Comparison of ENCODE assay signal across 32 mouse cellular contexts in genomic region chr9:117318461-117318860, GRCm38 (mm10).
DNase-seq lines count a peak whose midpoint lies in the region; ATAC-seq and TF ChIP-seq lines count a peak whose summit lies in the region.
"Had no signal": no experiment of that assay in that cellular context is flagged by ENCODE, and none has a peak within 500 bp of the region (broad histone marks: within the 10 kb centered on the region; RNA-seq: fewer than 3 reads in every experiment).

No protein-coding gene starts in this region.

- no peaks in the 10 kb centered on the region for H3K36me3 ChIP-seq in embryonic facial prominence, embryonic 11.5 days (replicated peaks; ENCODE audit: control insufficient read depth, insufficient read depth, low read depth, low read length)
- no peaks in the 10 kb centered on the region for H3K36me3 ChIP-seq in embryonic facial prominence, embryonic 10.5 days (replicated peaks)
- H3K36me3 ChIP-seq in kidney, postnatal 0 days (ENCODE audit: insufficient read depth, low read length), result no peaks in the 10 kb centered on the region
- no peaks in the 10 kb centered on the region for H3K36me3 ChIP-seq in kidney, embryonic 16.5 days (ENCODE audit: insufficient read depth, low read length)
- no peaks in the 10 kb centered on the region for H3K36me3 ChIP-seq in limb, embryonic 12.5 days
- H3K36me3 ChIP-seq in midbrain, embryonic 13.5 days, result no peaks in the 10 kb centered on the region
- H3K36me3 ChIP-seq: embryonic facial prominence, embryonic 13.5 days; forebrain, embryonic 10.5 days; forebrain, embryonic 15.5 days; heart, embryonic 12.5 days; kidney, embryonic 15.5 days; liver, embryonic 12.5 days; midbrain, embryonic 15.5 days; neural tube, embryonic 15.5 days; stomach, embryonic 15.5 days had no signal

- H3K4me2 ChIP-seq in embryonic facial prominence, embryonic 11.5 days (ENCODE audit: low read depth, low read length), result no peak overlapping the region
- no peak overlapping the region for H3K4me2 ChIP-seq in kidney, postnatal 0 days (ENCODE audit: low read length)
- no peak overlapping the region for H3K4me2 ChIP-seq in kidney, embryonic 16.5 days (replicated peaks; ENCODE audit: low read depth, low read length)
- H3K4me2 ChIP-seq in limb, embryonic 12.5 days, result peak overlapping the region; percentile 9
- H3K4me2 ChIP-seq in midbrain, embryonic 13.5 days (replicated peaks), result no peak overlapping the region
- H3K4me2 ChIP-seq: embryonic facial prominence, embryonic 13.5 days; forebrain, embryonic 15.5 days; heart, embryonic 12.5 days; hindbrain, embryonic 14.5 days; kidney, embryonic 15.5 days; liver, embryonic 12.5 days; midbrain, embryonic 15.5 days; neural tube, embryonic 15.5 days; stomach, embryonic 15.5 days had no signal

- H3K4me3 ChIP-seq in embryonic facial prominence, embryonic 11.5 days (ENCODE audit: low read depth, low read length), result no peak overlapping the region
- no peak overlapping the region for H3K4me3 ChIP-seq in embryonic facial prominence, embryonic 10.5 days
- H3K4me3 ChIP-seq in kidney, postnatal 0 days (replicated peaks; ENCODE audit: low read depth, low read length), result no peak overlapping the region
- no peak overlapping the region for H3K4me3 ChIP-seq in kidney, embryonic 16.5 days (ENCODE audit: low read length)
- H3K4me3 ChIP-seq in limb, embryonic 12.5 days (replicated peaks), result no peak overlapping the region
- H3K4me3 ChIP-seq in midbrain, embryonic 13.5 days (replicated peaks), result no peak overlapping the region
- H3K4me3 ChIP-seq: embryonic facial prominence, embryonic 13.5 days; forebrain, embryonic 10.5 days; forebrain, embryonic 15.5 days; heart, embryonic 12.5 days; kidney, embryonic 15.5 days; liver, embryonic 12.5 days; midbrain, embryonic 15.5 days; neural tube, embryonic 15.5 days; stomach, embryonic 15.5 days had no signal

- H3K9me3 ChIP-seq in embryonic facial prominence, embryonic 11.5 days (replicated peaks; ENCODE audit: control insufficient read depth, low read length), result no peaks in the 10 kb centered on the region
- H3K9me3 ChIP-seq in embryonic facial prominence, embryonic 10.5 days, result no peaks in the 10 kb centered on the region
- no peaks in the 10 kb centered on the region for H3K9me3 ChIP-seq in kidney, postnatal 0 days (replicated peaks; ENCODE audit: low read length)
- no peaks in the 10 kb centered on the region for H3K9me3 ChIP-seq in kidney, embryonic 16.5 days (ENCODE audit: low read length)
- peaks cover 3% of the 10 kb centered on the region; the same call in 1 of the 2 replicates for H3K9me3 ChIP-seq in limb, embryonic 12.5 days
- H3K9me3 ChIP-seq in midbrain, embryonic 13.5 days, result no peaks in the 10 kb centered on the region
- H3K9me3 ChIP-seq: embryonic facial prominence, embryonic 13.5 days; forebrain, embryonic 10.5 days; forebrain, embryonic 15.5 days; heart, embryonic 12.5 days; kidney, embryonic 15.5 days; liver, embryonic 12.5 days; midbrain, embryonic 15.5 days; neural tube, embryonic 15.5 days; stomach, embryonic 15.5 days had no signal

- peak; percentile 21 for DNase-seq in embryonic facial prominence, embryonic 11.5 days (ENCODE audit: low spot score)
- no peak for DNase-seq in embryonic facial prominence, embryonic 10.5 days (ENCODE audit: low spot score)
- peak; percentile 54 for DNase-seq in kidney, postnatal 0 days (ENCODE audit: low spot score)
- DNase-seq in urinary bladder, adult 2 months (ENCODE audit: low spot score), result no peak
- DNase-seq: adrenal gland, postnatal 10 days; cerebellum, adult 9-10 months; cerebellum, postnatal 36 days; gastrocnemius, postnatal 10 days; kidney, adult 11 months; layer of hippocampus, postnatal 36 days; left cerebral cortex, postnatal 4 days; liver, postnatal 0 days; retina, postnatal 1 day; right cerebral cortex, postnatal 14 days; thymus, postnatal 14 days had no signal

- H3K27me3 ChIP-seq in embryonic facial prominence, embryonic 11.5 days (ENCODE audit: control insufficient read depth, insufficient read depth, low read length), result no peaks in the 10 kb centered on the region
- no peaks in the 10 kb centered on the region for H3K27me3 ChIP-seq in embryonic facial prominence, embryonic 10.5 days (replicated peaks; ENCODE audit: low read depth, poor library complexity, severe bottlenecking)
- no peaks in the 10 kb centered on the region for H3K27me3 ChIP-seq in kidney, postnatal 0 days (ENCODE audit: insufficient read depth, low read length)
- no peaks in the 10 kb centered on the region for H3K27me3 ChIP-seq in kidney, embryonic 16.5 days (ENCODE audit: insufficient read depth, low read length)
- no peaks in the 10 kb centered on the region for H3K27me3 ChIP-seq in limb, embryonic 12.5 days
- H3K27me3 ChIP-seq in midbrain, embryonic 13.5 days, result no peaks in the 10 kb centered on the region
- H3K27me3 ChIP-seq: embryonic facial prominence, embryonic 13.5 days; forebrain, embryonic 15.5 days; heart, embryonic 12.5 days; kidney, embryonic 15.5 days; liver, embryonic 12.5 days; midbrain, embryonic 15.5 days; neural tube, embryonic 15.5 days; Patski; stomach, embryonic 15.5 days had no signal

- ATAC-seq in embryonic facial prominence, embryonic 11.5 days (replicated peaks; ENCODE audit: insufficient number of reproducible peaks, low FRiP score, low TSS enrichment, low read depth), result no peak
- no peak for ATAC-seq in kidney, postnatal 0 days (replicated peaks; ENCODE audit: low FRiP score, low read depth)
- no peak for ATAC-seq in kidney, embryonic 16.5 days (ENCODE audit: low FRiP score, low TSS enrichment)
- ATAC-seq in limb, embryonic 12.5 days (ENCODE audit: insufficient number of reproducible peaks, insufficient read depth, low FRiP score, low TSS enrichment, low read depth), result no peak
- ATAC-seq in midbrain, embryonic 13.5 days, result no peak
- ATAC-seq: forebrain, embryonic 15.5 days; inflammation-experienced regulatory T-cells, adult 6 months; liver, embryonic 12.5 days; liver, postnatal 0 days; lung, postnatal 0 days; midbrain, embryonic 15.5 days; Patski had no signal

- 62% methylated on average over 4 of the region's 4 CpGs for WGBS in embryonic facial prominence, embryonic 11.5 days
- WGBS in embryonic facial prominence, embryonic 10.5 days, result 72% methylated on average over 4 of the region's 4 CpGs
- WGBS in kidney, postnatal 0 days, result 28% methylated on average over 4 of the region's 4 CpGs
- 31% methylated on average over 4 of the region's 4 CpGs for WGBS in kidney, embryonic 16.5 days
- 16% methylated on average over 4 of the region's 4 CpGs for WGBS in limb, embryonic 12.5 days
- WGBS in midbrain, embryonic 13.5 days, result 76% methylated on average over 4 of the region's 4 CpGs

- H3K27ac ChIP-seq in embryonic facial prominence, embryonic 11.5 days (replicated peaks; ENCODE audit: low read depth, low read length), result no peak overlapping the region
- no peak overlapping the region for H3K27ac ChIP-seq in embryonic facial prominence, embryonic 10.5 days (replicated peaks)
- no peak overlapping the region for H3K27ac ChIP-seq in kidney, postnatal 0 days
- H3K27ac ChIP-seq in kidney, embryonic 16.5 days (ENCODE audit: low read length), result no peak overlapping the region
- peak overlapping the region; percentile 50; the same call in 1 of the 2 replicates for H3K27ac ChIP-seq in limb, embryonic 12.5 days
- H3K27ac ChIP-seq in midbrain, embryonic 13.5 days, result no peak overlapping the region
- H3K27ac ChIP-seq: embryonic facial prominence, embryonic 13.5 days; forebrain, embryonic 10.5 days; forebrain, embryonic 15.5 days; hindbrain, embryonic 14.5 days; kidney, embryonic 15.5 days; liver, embryonic 12.5 days; macrophage; midbrain, embryonic 15.5 days; neural tube, embryonic 15.5 days; stomach, embryonic 15.5 days had no signal

- no peak overlapping the region for H3K9ac ChIP-seq in embryonic facial prominence, embryonic 11.5 days (replicated peaks; ENCODE audit: low read length)
- H3K9ac ChIP-seq in kidney, postnatal 0 days (ENCODE audit: low read depth, low read length), result no peak overlapping the region
- H3K9ac ChIP-seq in kidney, embryonic 16.5 days (replicated peaks; ENCODE audit: low read length), result no peak overlapping the region
- H3K9ac ChIP-seq in limb, embryonic 12.5 days (replicated peaks), result no peak overlapping the region
- H3K9ac ChIP-seq in midbrain, embryonic 13.5 days (replicated peaks), result no peak overlapping the region
- H3K9ac ChIP-seq: embryonic facial prominence, embryonic 13.5 days; forebrain, embryonic 15.5 days; heart, embryonic 12.5 days; hindbrain, embryonic 14.5 days; kidney, embryonic 15.5 days; liver, embryonic 12.5 days; liver, postnatal 0 days; midbrain, embryonic 15.5 days; neural tube, embryonic 15.5 days; stomach, embryonic 15.5 days had no signal

- H3K4me1 ChIP-seq in embryonic facial prominence, embryonic 11.5 days (ENCODE audit: control insufficient read depth, insufficient read depth, low read length), result no peaks in the 10 kb centered on the region
- peaks cover 9% of the 10 kb centered on the region; the same call in 1 of the 2 replicates for H3K4me1 ChIP-seq in embryonic facial prominence, embryonic 10.5 days
- H3K4me1 ChIP-seq in kidney, postnatal 0 days (replicated peaks; ENCODE audit: insufficient read depth, low read length), result no peaks in the 10 kb centered on the region
- 0 out of 2 replicates have a peak, but pooled peaks cover 2% of the 10 kb centered on the region for H3K4me1 ChIP-seq in kidney, embryonic 16.5 days (ENCODE audit: insufficient read depth, low read length)
- peaks cover 15% of the 10 kb centered on the region for H3K4me1 ChIP-seq in limb, embryonic 12.5 days (replicated peaks)
- H3K4me1 ChIP-seq in midbrain, embryonic 13.5 days (replicated peaks), result no peaks in the 10 kb centered on the region
- H3K4me1 ChIP-seq: forebrain, embryonic 10.5 days; forebrain, embryonic 15.5 days; heart, embryonic 12.5 days; liver, embryonic 12.5 days; midbrain, embryonic 15.5 days had no signal

- no peak for TF ChIP-seq CTCF in kidney, postnatal 0 days (IDR thresholded peaks at IDR 0.05; ENCODE audit: low read depth)

Comparison
In these comparisons a context has a peak if more than half of its experiments do, and no peak if none do; other contexts are left out.
1. DNase-seq: peak in embryonic facial prominence, embryonic 11.5 days (single experiment) and kidney, postnatal 0 days (single experiment); none in embryonic facial prominence, embryonic 10.5 days (single experiment) and urinary bladder, adult 2 months (single experiment).